Mouse (Mus musculus): Measurements from ENCODE around the gene Lhfpl5.

GRCm38 (mm10) chr17:28561613-28562012, 13.8 kb upstream of the Lhfpl5 start:
- TF ChIP-seq POLR2AphosphoS5 (IDR thresholded peaks at IDR 0.05; ENCODE audit: insufficient replicate concordance, low read depth, low read length) (no peak), CTCF (IDR thresholded peaks at IDR 0.05; ENCODE audit: low read depth, low read length) (no peak), GATA1 (IDR thresholded peaks at IDR 0.05; ENCODE audit: borderline replicate concordance, low read length) (no peak)

Data from G1E (cell line).